Mouse (Mus musculus) stomach, postnatal 0 days (tissue): ENCODE data around the gene Actg2.

ENCODE experiments used
- CTCF ChIP-seq: IDR thresholded peaks from 2 replicates; pipeline ENCODE4 v1.5.1; 2016; ENCODE audit warnings: antibody characterized with exemption, low read depth, mild to moderate bottlenecking, moderate library complexity
- EP300 ChIP-seq: optimal IDR thresholded peaks from 2 replicates; pipeline ENCODE3; 2016; ENCODE audit warnings: antibody characterized with exemption

GRCm38 (mm10) chr6:83482418-83483085 is 53.5 kb downstream of the Actg2 start:
- TF ChIP-seq CTCF (no peak), EP300 (no peak)
